Mouse (Mus musculus): ENCODE measurements at regions not wholly inside any gene's neighbourhood (a gene's known extent, or its start where the extent isn't known, plus 50 kb on each side); places are given as distances from the start of the nearest gene placed in this dataset.

DNA sequence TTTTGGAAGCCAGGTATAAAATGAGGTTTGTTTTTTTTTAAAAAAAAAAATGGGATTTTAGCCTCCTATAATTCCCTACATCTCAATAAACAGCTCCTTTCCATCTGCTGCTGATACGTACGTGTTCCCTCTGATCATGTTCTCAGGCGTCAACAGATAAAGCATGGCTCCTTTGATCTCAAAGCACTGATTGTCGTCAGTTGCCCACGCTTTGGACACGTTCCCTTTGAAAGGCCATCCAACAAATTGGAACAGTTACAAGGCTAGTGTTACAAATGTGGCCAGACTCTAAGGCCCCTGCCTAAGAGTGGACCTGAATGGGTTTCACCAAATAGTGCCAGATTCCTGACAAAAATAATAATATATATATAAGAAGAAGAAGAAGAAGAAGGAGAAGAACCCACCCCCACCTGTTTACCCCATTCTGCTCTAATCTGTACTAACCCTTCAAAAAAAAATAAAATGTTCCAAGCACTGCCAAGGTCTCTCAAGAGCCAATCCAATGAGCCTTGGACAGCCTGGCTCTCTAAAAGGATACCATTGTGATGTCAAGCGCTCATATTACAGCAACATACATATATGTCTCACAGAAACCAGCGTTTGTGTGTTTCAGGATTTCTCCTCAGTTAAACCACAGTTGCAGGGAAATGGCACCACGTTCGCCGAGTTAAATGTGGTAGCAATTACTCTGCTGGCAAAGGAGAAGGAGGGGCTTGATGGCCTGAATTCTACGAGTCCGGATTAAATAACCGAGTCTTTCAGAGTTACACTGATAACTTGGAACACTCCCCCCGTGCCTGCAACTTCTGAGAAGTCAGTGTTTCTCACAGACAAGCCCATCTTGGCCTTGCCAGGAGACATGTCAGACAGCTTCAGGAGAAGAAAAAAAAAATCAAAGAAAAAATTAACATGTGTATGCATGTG lies 460.2 kb downstream of the Ate1 start:
- no peak overlapping the region for H3K27ac ChIP-seq (ENCODE audit: insufficient read depth, low read length)
- TF ChIP-seq POLR2A (IDR thresholded peaks at IDR 0.05; ENCODE audit: low read depth, low read length) (no peak), CTCF (IDR thresholded peaks at IDR 0.05; ENCODE audit: borderline replicate concordance, insufficient read depth, low read length) (no peak)
- H3K4me3 ChIP-seq (ENCODE audit: insufficient read depth, low read length) = no peak overlapping the region
- peaks cover 4% of the 10 kb centered on the region; the same call in 1 of the 2 replicates for H3K4me1 ChIP-seq (ENCODE audit: control insufficient read depth, insufficient read depth, low read length)

DNA sequence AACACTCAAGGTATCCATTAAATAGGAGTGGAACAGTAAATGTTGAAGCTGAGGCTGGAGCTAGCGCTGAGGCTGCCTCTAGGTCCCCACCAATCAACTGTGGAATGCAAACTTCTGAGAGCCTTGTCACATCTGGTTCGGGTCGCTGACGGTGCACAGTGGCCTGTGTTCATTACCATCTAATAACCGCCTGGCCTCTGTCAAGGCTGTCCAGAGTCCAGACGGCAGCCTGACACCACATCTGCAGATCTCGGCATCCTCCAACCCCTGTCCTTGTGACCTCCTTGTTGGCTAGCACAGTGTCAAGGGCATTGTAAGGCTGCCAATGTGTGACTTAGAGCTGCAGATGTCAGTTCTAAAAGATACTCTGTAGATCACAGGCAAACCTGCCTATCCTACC lies 455.7 kb downstream of the Ate1 start:
- Histone ChIP-seq H3K27ac (ENCODE audit: insufficient read depth, low read length) (no peak overlapping the region), H3K4me3 (ENCODE audit: insufficient read depth, low read length) (no peak overlapping the region), H3K4me1 (ENCODE audit: control insufficient read depth, insufficient read depth, low read length) (peaks cover 4% of the 10 kb centered on the region; the same call in 1 of the 2 replicates)
- no peak for TF ChIP-seq POLR2A (IDR thresholded peaks at IDR 0.05; ENCODE audit: low read depth, low read length)
- no peak for TF ChIP-seq CTCF (IDR thresholded peaks at IDR 0.05; ENCODE audit: borderline replicate concordance, insufficient read depth, low read length)

DNA sequence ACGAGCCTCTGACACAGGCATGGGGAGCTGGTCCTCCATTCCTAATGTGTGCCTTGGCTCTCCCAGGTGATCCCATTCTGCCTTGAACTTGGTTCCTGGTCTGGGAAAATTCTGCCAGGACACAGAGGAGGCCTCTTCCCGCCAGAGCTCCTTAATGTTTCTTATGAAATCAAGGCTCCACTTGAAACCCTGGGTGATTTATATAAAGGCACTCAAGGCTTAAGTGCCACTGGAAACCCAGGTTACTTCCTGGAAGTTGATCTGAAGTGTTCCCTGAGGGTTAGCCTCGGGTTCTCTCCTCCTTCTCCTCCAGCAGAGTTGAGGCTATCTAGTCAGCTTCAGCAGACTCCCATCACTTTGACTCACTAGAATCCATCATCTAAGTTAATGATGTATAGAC lies 451.9 kb downstream of the Ate1 start:
- H3K4me3 ChIP-seq (ENCODE audit: insufficient read depth, low read length) = no peak overlapping the region
- H3K27ac ChIP-seq (ENCODE audit: insufficient read depth, low read length) = no peak overlapping the region
- H3K4me1 ChIP-seq (ENCODE audit: control insufficient read depth, insufficient read depth, low read length) = no peaks in the 10 kb centered on the region
- TF ChIP-seq POLR2A (IDR thresholded peaks at IDR 0.05; ENCODE audit: low read depth, low read length) (no peak), CTCF (IDR thresholded peaks at IDR 0.05; ENCODE audit: borderline replicate concordance, insufficient read depth, low read length) (no peak)

DNA sequence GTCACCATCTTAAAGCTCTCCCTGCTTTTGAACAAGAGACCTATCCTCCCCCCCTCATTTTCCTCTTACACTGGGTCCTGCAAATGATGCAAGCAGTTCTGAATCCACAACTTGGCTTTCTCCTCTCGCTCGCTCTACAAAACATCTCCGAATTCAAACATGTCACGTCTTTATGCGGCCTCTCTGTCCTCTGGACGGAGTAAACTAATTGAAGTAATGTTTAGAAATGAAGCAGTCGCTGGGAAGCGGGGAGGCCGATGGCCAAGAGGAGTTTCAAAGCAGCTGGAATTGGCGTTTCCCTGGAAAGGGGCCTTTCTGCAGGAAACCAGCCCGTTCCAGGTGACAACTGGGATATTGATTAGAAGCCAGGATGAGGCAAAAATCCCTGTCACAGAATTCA lies 446.8 kb downstream of the Ate1 start:
- H3K4me1 ChIP-seq (ENCODE audit: control insufficient read depth, insufficient read depth, low read length) = no peaks in the 10 kb centered on the region
- H3K4me3 ChIP-seq (ENCODE audit: insufficient read depth, low read length) = no peak overlapping the region
- no peak overlapping the region for H3K27ac ChIP-seq (ENCODE audit: insufficient read depth, low read length)
- TF ChIP-seq CTCF (IDR thresholded peaks at IDR 0.05; ENCODE audit: borderline replicate concordance, insufficient read depth, low read length) (no peak), POLR2A (IDR thresholded peaks at IDR 0.05; ENCODE audit: low read depth, low read length) (no peak)

DNA sequence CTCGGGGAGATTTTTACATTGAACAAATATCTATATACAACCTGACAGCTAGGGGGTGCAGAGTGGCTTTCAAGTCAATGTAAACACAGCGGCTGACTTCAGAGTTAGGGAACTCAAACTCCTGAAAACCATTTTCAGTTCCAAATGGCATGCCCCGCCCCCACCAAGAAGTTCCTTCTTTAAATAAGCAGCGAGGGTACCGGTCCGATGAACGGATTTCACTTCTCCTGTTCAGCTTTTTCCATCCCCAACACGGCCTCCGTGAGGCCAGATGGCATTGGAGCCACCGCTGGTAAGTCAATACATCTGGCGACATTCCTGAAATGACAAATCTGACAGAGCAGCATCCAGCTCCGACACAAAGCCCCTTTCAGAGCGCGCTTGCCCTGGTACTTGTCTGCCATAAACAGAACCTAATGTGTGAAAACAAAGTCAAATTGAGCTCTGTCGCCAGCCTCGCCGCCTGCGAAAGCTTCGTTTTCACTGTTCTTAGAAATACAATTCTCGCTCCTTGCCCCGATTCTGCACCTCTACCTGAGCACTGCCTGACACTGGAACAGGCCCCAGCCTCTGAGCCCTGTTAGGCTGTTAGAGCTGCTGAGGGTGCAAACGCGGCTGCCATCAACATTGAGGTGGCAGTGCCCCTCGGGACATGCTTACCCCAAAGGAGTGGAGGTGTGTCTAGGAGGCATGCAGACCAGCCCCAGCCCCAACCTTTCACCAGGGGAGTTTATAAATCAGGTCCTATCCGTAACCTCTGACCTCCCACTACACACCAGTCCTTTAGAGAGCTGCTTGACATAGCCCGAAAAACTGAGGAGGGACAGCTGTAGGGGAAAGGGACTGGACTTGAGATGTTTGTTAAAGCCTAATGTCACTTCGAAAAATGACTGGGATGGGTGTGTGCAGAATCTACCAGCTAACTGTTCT lies 446.0 kb downstream of the Ate1 start:
- Histone ChIP-seq H3K4me1 (ENCODE audit: control insufficient read depth, insufficient read depth, low read length) (no peaks in the 10 kb centered on the region), H3K27ac (ENCODE audit: insufficient read depth, low read length) (no peak overlapping the region), H3K4me3 (ENCODE audit: insufficient read depth, low read length) (peak overlapping the region; percentile 11)
- TF ChIP-seq POLR2A (IDR thresholded peaks at IDR 0.05; ENCODE audit: low read depth, low read length) (no peak), CTCF (IDR thresholded peaks at IDR 0.05; ENCODE audit: borderline replicate concordance, insufficient read depth, low read length) (no peak)

DNA sequence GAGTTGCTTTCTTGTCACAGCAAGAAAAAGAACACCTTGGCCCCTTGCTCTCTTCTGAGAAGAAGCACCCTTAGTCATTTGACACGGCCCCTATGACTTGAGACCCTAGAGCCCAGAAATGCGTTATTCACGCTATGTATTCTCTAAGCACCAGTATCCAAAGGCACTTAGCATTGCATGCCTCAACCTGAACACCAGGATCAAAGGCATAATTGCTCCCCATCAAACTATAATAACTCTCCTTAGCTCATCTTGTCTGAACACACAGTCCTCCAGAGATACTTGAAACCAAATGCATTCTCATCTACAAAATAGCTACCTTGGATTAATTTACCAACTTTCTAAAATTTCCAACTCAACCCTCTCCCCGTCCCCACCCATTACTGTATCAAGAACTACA lies 437.5 kb downstream of the Ate1 start:
- H3K27ac ChIP-seq (ENCODE audit: insufficient read depth, low read length) = no peak overlapping the region
- no peaks in the 10 kb centered on the region for H3K4me1 ChIP-seq (ENCODE audit: control insufficient read depth, insufficient read depth, low read length)
- H3K4me3 ChIP-seq (ENCODE audit: insufficient read depth, low read length) = no peak overlapping the region
- TF ChIP-seq POLR2A (IDR thresholded peaks at IDR 0.05; ENCODE audit: low read depth, low read length) = no peak
- no peak for TF ChIP-seq CTCF (IDR thresholded peaks at IDR 0.05; ENCODE audit: borderline replicate concordance, insufficient read depth, low read length)

DNA sequence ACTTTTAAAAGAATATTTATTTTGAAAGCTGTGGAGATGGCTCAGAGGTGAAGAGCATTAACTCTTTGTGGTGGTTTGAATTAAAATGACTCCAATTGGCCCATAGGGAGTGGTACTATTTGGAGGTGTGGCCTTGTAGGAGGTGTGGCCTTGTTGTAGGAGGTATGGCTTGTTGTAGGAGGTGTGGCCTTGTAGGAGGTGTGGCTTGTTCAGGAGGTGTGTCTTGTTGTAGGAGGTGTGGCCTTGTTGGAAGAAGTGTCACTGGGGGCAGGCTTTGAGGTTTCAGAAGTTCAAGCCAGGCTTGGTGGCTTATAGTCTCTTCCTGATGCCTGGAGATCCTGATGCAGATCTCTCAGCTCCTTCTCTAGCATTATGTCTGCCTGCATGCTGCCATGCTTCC lies 434.5 kb downstream of the Ate1 start:
- no peak overlapping the region for H3K4me3 ChIP-seq (ENCODE audit: insufficient read depth, low read length)
- no peak for TF ChIP-seq CTCF (IDR thresholded peaks at IDR 0.05; ENCODE audit: borderline replicate concordance, insufficient read depth, low read length)
- TF ChIP-seq POLR2A (IDR thresholded peaks at IDR 0.05; ENCODE audit: low read depth, low read length) = no peak
- no peaks in the 10 kb centered on the region for H3K4me1 ChIP-seq (ENCODE audit: control insufficient read depth, insufficient read depth, low read length)
- H3K27ac ChIP-seq (ENCODE audit: insufficient read depth, low read length) = no peak overlapping the region

DNA sequence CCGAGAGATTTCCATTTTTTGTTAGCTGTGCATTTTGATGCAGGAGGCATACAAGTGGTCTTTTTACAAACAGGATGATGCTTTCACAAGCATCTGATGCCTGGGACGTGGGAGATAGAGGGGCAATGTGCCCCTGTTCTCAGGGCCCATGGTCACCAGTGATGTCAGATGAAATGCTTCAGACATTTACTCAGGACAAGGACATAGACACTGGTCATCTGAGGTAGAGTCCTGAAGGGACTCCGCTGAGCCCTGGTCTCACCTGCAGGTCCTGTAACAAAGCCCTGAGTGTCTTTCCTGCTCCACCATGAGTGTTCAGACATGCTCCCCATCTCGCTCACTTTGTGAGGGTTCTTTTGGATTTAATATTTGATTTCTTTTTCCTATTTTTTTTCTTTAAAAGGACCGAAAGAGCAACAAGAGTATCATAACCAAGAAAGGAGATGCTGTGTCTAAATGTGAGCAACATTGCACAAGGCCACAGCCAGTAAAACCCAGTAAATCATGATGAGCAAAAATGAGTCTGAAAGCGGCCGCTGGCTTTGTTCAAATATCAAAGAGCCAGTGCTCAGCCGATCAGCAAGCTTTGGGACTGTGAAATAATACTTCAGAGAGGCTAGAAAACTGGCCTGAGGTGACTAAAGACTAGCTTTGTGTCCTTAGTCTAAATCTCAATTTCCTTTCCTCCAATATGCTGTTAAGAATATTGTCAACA lies 430.1 kb downstream of the Ate1 start:
- no peaks in the 10 kb centered on the region for H3K4me1 ChIP-seq (ENCODE audit: control insufficient read depth, insufficient read depth, low read length)
- TF ChIP-seq CTCF (IDR thresholded peaks at IDR 0.05; ENCODE audit: borderline replicate concordance, insufficient read depth, low read length) = no peak
- TF ChIP-seq POLR2A (IDR thresholded peaks at IDR 0.05; ENCODE audit: low read depth, low read length) = no peak

DNA sequence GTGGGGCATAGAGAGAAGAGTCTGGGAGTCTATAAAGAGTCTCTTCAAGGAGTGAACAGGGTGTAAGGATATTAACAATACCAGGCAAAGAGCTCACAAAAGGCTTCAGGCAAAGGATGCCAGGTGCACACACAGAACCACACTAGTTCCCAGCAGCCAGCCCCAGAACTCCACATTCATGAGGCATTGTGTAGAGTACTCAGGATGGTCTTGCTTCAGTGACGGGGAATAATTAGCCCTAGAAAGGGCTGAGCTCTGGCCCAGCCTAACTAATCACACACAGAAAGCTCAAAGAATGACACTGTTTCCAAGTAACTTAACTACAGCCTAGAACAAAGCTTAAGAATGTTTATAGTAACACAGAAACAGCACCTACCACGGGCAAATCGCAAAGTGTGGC lies 428.2 kb downstream of the Ate1 start:
- Histone ChIP-seq H3K4me3 (ENCODE audit: insufficient read depth, low read length) (no peak overlapping the region), H3K4me1 (ENCODE audit: control insufficient read depth, insufficient read depth, low read length) (no peaks in the 10 kb centered on the region), H3K27ac (ENCODE audit: insufficient read depth, low read length) (no peak overlapping the region)
- TF ChIP-seq POLR2A (IDR thresholded peaks at IDR 0.05; ENCODE audit: low read depth, low read length) = no peak
- no peak for TF ChIP-seq CTCF (IDR thresholded peaks at IDR 0.05; ENCODE audit: borderline replicate concordance, insufficient read depth, low read length)

More for the DNA sequence above, 430.1 kb downstream of the Ate1 start:
- Histone ChIP-seq H3K4me3 (ENCODE audit: insufficient read depth, low read length) (no peak overlapping the region), H3K27ac (ENCODE audit: insufficient read depth, low read length) (no peak overlapping the region)

Data from embryonic fibroblast, embryonic 13.5 days (primary cell).